Mouse (Mus musculus): Measurements from ENCODE around the gene Med24. TPM values are rescaled to one million over a fixed set of nuclear protein-coding genes. Genes with fewer than 3 reads are reported as not detected.
"Not testable (repeated sequence)": the region's sequence is repeated elsewhere in the genome, so short reads cannot be mapped to it uniquely, and the experiment has no call there.

The Med24 gene
- total RNA-seq, 2 experiments from 2014 or later = 45.2 to 52.7 TPM

GRCm38 (mm10) chr11:98735111-98735510 lies 5.9 kb upstream of the Med24 start:
- intact Hi-C loops (cut with DNase I) = no loop called here
- DNase-seq = no peak

- intact Hi-C loops (cut with DNase I) = no loop called here
- DNase-seq = no peak
These were observed 4.8 kb upstream of the Med24 start for GRCm38 (mm10) chr11:98734020-98734419.

GRCm38 (mm10) chr11:98731134-98731533 lies 1.9 kb upstream of the Med24 start:
- DNase-seq = no peak
- intact Hi-C loops (cut with DNase I) = no loop called here

GRCm38 (mm10) chr11:98730727-98731126 lies 1.5 kb upstream of the Med24 start:
- intact Hi-C loops (cut with DNase I) = no loop called here
- no peak for DNase-seq

- no peak for DNase-seq
- intact Hi-C loops (cut with DNase I) = no loop called here
These were observed 3.2 kb downstream of the Med24 start for GRCm38 (mm10) chr11:98725926-98726506.

- DNase-seq = no peak
- intact Hi-C loops (cut with DNase I) = loop anchor here (2.0 kb wide), 1 partner anchor 18 kb away; the partner anchor contains the start of gene Thra
These were observed 6.1 kb downstream of the Med24 start for GRCm38 (mm10) chr11:98723098-98723497.

- intact Hi-C loops (cut with DNase I) = loop anchor here (2.0 kb wide), 1 partner anchor 19 kb away; the partner anchor contains the start of gene Thra
These were observed 7.6 kb downstream of the Med24 start for GRCm38 (mm10) chr11:98721458-98722226.

GRCm38 (mm10) chr11:98720756-98721155 lies 8.5 kb downstream of the Med24 start:
- no peak for DNase-seq
- intact Hi-C loops (cut with DNase I) = no loop called here

More at GRCm38 (mm10) chr11:98721458-98722226, 7.6 kb downstream of the Med24 start:
- DNase-seq = peak; percentile 70 to 78

GRCm38 (mm10) chr11:98717904-98718303 lies 11.3 kb downstream of the Med24 start:
- peak; percentile 79 to 81 for DNase-seq
- intact Hi-C loops (cut with DNase I) = no loop called here

- intact Hi-C loops (cut with DNase I) = no loop called here
- no peak for DNase-seq
These were observed 13.3 kb downstream of the Med24 start for GRCm38 (mm10) chr11:98715946-98716345.

GRCm38 (mm10) chr11:98713703-98714102 lies 15.5 kb downstream of the Med24 start:
- no peak for DNase-seq
- intact Hi-C loops (cut with DNase I) = no loop called here

GRCm38 (mm10) chr11:98712009-98712408 lies 17.2 kb downstream of the Med24 start:
- intact Hi-C loops (cut with DNase I); DNase-seq: not testable (repeated sequence)

GRCm38 (mm10) chr11:98711046-98711434 lies 18.2 kb downstream of the Med24 start:
- DNase-seq = no peak
- intact Hi-C loops (cut with DNase I) = loop anchor here (2.0 kb wide), 1 partner anchor 76 kb away; no protein-coding TSS in a partner anchor

GRCm38 (mm10) chr11:98710416-98711045 lies 18.7 kb downstream of the Med24 start:
- peak; percentile 89 to 93 for DNase-seq
- intact Hi-C loops (cut with DNase I) = loop anchor here (1.0 to 2.0 kb wide), 2 partner anchors 10 to 76 kb away; no protein-coding TSS in a partner anchor

GRCm38 (mm10) chr11:98709001-98709741 lies 20.1 kb downstream of the Med24 start:
- intact Hi-C loops (cut with DNase I) = no loop called here
- DNase-seq = peak; percentile 50 to 58

GRCm38 (mm10) chr11:98708282-98708956 lies 20.8 kb downstream of the Med24 start:
- peak; percentile 37 to 58 for DNase-seq
- intact Hi-C loops (cut with DNase I) = no loop called here

GRCm38 (mm10) chr11:98707401-98708281 lies 21.6 kb downstream of the Med24 start:
- DNase-seq = peak; percentile 46 to 52
- intact Hi-C loops (cut with DNase I) = no loop called here

- no peak for DNase-seq
- intact Hi-C loops (cut with DNase I) = no loop called here
These were observed 24.2 kb downstream of the Med24 start for GRCm38 (mm10) chr11:98705021-98705420.

- no peak for DNase-seq
- intact Hi-C loops (cut with DNase I) = no loop called here
These were observed 26.9 kb downstream of the Med24 start for GRCm38 (mm10) chr11:98702323-98702722.

Measured in heart, postnatal 36 days (tissue).